Mouse (Mus musculus) bone marrow macrophage, adult 2 months (primary cell): ENCODE measurements around the gene Cdh4.

ENCODE experiments used
- CTCF ChIP-seq: IDR thresholded peaks from 2 replicates; pipeline ENCODE4 v1.5.1; 2012; ENCODE audit warnings: low read depth, mild to moderate bottlenecking, low read length, moderate library complexity
- POLR2A ChIP-seq: IDR thresholded peaks from 2 replicates; pipeline ENCODE4 v1.6.1; 2012; ENCODE audit warnings: mild to moderate bottlenecking, low read depth, low read length, borderline replicate concordance

DNA sequence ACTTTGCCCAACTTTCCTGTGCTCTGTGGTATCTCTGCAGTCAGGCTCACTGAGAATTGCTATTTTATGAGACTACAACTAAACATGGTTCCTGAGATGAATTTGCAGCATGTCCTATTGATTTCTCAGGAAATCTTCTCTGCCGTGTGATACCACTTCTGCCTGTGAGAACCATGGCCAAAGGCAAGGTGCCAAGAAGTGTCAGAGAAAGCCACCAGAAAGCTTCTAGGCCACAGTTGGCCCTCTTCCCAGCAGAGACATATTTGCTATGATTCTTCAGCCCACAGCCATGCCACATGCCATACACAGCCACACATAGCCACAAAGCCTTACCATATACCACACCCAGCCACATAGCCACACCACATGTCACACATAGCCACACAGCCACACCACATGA is 157.7 kb downstream of the Cdh4 start:
- no peak for TF ChIP-seq CTCF
- no peak for TF ChIP-seq POLR2A
